Mouse (Mus musculus): ENCODE measurements around the gene Olfr1198. TPM values are rescaled to one million over a fixed set of nuclear protein-coding genes. Genes with fewer than 3 reads are reported as not detected.

Olfr1198 gene
- total RNA-seq (2021), result not detected

GRCm38 (mm10) chr2:88751270-88751669, at the start of gene Olfr1198:
TSS of gene Olfr1198 (minus strand) at chr2:88751370.
- intact Hi-C loops (cut with DNase I), result no loop called here
- DNase-seq, result no peak

DNA sequence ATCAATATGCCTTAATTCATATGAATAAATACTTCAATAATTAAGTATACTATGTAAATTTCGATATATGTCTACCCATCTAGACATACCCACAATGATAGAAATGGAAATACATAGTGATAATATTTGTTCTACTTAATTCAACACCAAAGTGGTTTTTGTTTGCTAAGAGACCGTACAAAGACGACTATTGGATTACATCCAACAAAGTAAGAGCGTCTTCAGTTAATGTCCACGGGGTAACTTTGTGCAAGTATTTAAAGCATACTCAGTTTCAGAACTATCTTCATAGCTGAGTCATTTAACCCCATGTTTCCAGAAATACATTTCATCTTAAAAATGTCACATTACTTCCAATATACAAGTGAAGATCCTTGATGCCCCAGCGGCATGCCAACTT, 41.6 kb upstream of the Olfr1198 start, which contains the start of gene Olfr1201:
Gene Olfr1201, plus strand, starts transcription at position 301 of the 400 bp plus-strand sequence.
- no peak for DNase-seq
- intact Hi-C loops (cut with DNase I), result no loop called here

GRCm38 (mm10) chr2:88770388-88770787, 19.2 kb upstream of the Olfr1198 start, which contains the start of gene Olfr1200:
TSS of gene Olfr1200 (minus strand) at chr2:88770488.
- intact Hi-C loops (cut with DNase I), result no loop called here
- DNase-seq, result no peak

GRCm38 (mm10) chr2:88760369-88760768, 9.2 kb upstream of the Olfr1198 start, which contains the start of gene Olfr1199:
TSS of gene Olfr1199 (minus strand) at chr2:88760469.
- DNase-seq, result no peak
- intact Hi-C loops (cut with DNase I), result no loop called here

DNA sequence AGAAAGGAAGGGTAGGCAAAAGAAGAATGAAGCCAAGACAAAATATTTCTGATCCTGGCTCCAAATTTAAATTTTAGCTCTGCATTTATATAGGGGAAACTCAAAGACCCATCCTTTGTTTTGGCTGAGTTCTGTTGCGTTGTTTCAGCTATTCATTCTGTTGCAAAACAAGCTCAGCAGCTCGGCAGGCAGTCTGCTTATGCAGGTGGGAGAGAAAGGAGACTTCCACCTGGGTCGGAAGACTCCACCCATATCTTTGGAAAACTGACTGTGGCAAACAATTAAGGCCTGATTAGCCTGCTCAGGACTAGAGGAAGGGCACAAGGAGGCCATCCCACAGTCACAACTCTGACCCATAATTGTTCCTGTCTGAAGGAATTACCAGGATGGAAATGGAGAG, 7.8 kb downstream of the Olfr1198 start:
- DNase-seq, result no peak
- intact Hi-C loops (cut with DNase I), result no loop called here

GRCm38 (mm10) chr2:88732266-88732665, 18.9 kb downstream of the Olfr1198 start, which contains the start of gene Olfr1197:
TSS of gene Olfr1197 (minus strand) at chr2:88732366.
- intact Hi-C loops (cut with DNase I), result no loop called here
- DNase-seq, result no peak

- DNase-seq, result no peak
- intact Hi-C loops (cut with DNase I), result no loop called here
Measured at GRCm38 (mm10) chr2:88704497-88704896, 46.7 kb downstream of the Olfr1198 start, which contains the start of gene Olfr1196. TSS of gene Olfr1196 (minus strand) at chr2:88704597.

Other genes with a start within 250 kb of the Olfr1198 start
- gene Olfr1186, start 232.8 kb downstream of the Olfr1198 start, total RNA-seq (2021), result not detected
- not detected for gene Olfr1188, start 194.4 kb downstream of the Olfr1198 start, total RNA-seq (2021)
- gene Olfr1189, start 164.9 kb downstream of the Olfr1198 start, total RNA-seq (2021), result not detected
- gene Olfr1191-ps1, start 110.8 kb downstream of the Olfr1198 start, total RNA-seq (2021), result not detected
- not detected for gene Olfr1192-ps1, start 102.9 kb downstream of the Olfr1198 start, total RNA-seq (2021)
- gene Olfr1193, start 75.7 kb downstream of the Olfr1198 start, total RNA-seq (2021), result not detected
- not detected for gene Olfr1195, start 62.2 kb downstream of the Olfr1198 start, total RNA-seq (2021)
- gene Olfr1196, start 46.8 kb downstream of the Olfr1198 start, total RNA-seq (2021), result not detected
- not detected for gene Olfr1197, start 19.0 kb downstream of the Olfr1198 start, total RNA-seq (2021)
- gene Olfr1199, start 9.1 kb upstream of the Olfr1198 start, total RNA-seq (2021), result not detected
- not detected for gene Olfr1200, start 19.1 kb upstream of the Olfr1198 start, total RNA-seq (2021)
- gene Olfr1201, start 41.7 kb upstream of the Olfr1198 start, total RNA-seq (2021), result not detected
- not detected for gene Olfr1202, start 63.1 kb upstream of the Olfr1198 start, total RNA-seq (2021)
- gene Olfr1205, start 78.4 kb upstream of the Olfr1198 start, total RNA-seq (2021), result not detected
- gene Olfr1204, start 97.9 kb upstream of the Olfr1198 start, total RNA-seq (2021), result not detected
- gene Olfr1206, start 111.9 kb upstream of the Olfr1198 start, total RNA-seq (2021), result not detected
- not detected for gene Olfr1208, start 150.9 kb upstream of the Olfr1198 start, total RNA-seq (2021)
- not detected for gene Olfr1209, start 163.8 kb upstream of the Olfr1198 start, total RNA-seq (2021)
- gene Olfr1211, start 186.7 kb upstream of the Olfr1198 start, total RNA-seq (2021), result not detected
- not detected for gene Olfr1212, start 202.6 kb upstream of the Olfr1198 start, total RNA-seq (2021)
- gene Gm13762, start 228.9 kb upstream of the Olfr1198 start, total RNA-seq (2021), result not detected
- gene Olfr1214, start 241.3 kb upstream of the Olfr1198 start, total RNA-seq (2021), result not detected

Data from heart, postnatal 36 days (tissue).